Mouse (Mus musculus) lung, adult 2 months (tissue): ENCODE measurements around the gene Lrch1.

Source experiments
- CTCF ChIP-seq: fragments of 200-500 bp; IDR thresholded peaks from 2 replicates; pipeline ENCODE4 v1.5.1; 2011; ENCODE audit warnings: mild to moderate bottlenecking, low read length, control low read depth; ENCODE audit not compliant: insufficient read depth
- POLR2A ChIP-seq: fragments of 200-500 bp; IDR thresholded peaks from 2 replicates; pipeline ENCODE4 v1.6.1; 2011; ENCODE audit warnings: low read depth, mild to moderate bottlenecking, control low read depth, low read length, borderline replicate concordance; ENCODE audit errors: extremely low read depth

- TF ChIP-seq POLR2A (no peak), CTCF (no peak)
Measured at GRCm38 (mm10) chr14:74928809-74929432, 18.8 kb downstream of the Lrch1 start.
